Mouse (Mus musculus): ENCODE data around the gene Loxl4.

DNA sequence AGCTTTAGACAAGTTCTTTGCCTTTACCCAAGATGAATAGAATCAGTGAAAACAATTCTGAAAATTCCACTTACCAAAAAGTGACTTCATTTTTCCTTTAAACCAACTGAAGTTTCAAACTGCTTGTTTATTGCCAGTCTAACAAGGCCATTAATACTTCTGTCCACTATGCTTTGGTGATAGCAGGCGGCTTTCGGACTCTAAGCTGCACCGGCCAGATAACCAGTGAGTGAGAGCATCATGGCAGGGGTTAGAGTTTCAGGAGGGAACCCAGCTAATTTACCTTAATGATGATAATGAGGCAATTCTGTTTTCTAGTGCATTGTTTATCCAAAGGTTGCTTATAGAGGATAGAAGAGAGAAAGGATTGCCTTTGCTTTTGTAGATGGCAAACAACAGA lies 28.4 kb downstream of the Loxl4 start:
- TF ChIP-seq POLR2A (IDR thresholded peaks at IDR 0.05; ENCODE audit: control insufficient read depth in 1 of 2, insufficient read depth in 1 of 2, low read depth in 1 of 2, low read length in 2 of 2, poor library complexity in 1 of 2) (no peak), EP300 (IDR thresholded peaks at IDR 0.05; ENCODE audit: low read depth in 1 of 2, low read length in 2 of 2) (no peak), CTCF (IDR thresholded peaks at IDR 0.05 in 2 of 3, conservative IDR thresholded peaks at IDR 0.05 in 1 of 3; ENCODE audit: control insufficient read depth in 1 of 3, insufficient read depth in 1 of 3, low read depth in 2 of 3, low read length in 3 of 3, poor library complexity in 1 of 3, severe bottlenecking in 1 of 3) (no peak), GATA1 (IDR thresholded peaks at IDR 0.05; ENCODE audit: low read depth, low read length) (no peak), ETS1 (IDR thresholded peaks at IDR 0.05; ENCODE audit: low read depth, low read length) (no peak), SMC3 (IDR thresholded peaks at IDR 0.05; ENCODE audit: low read depth, low read length) (no peak), MEF2A (IDR thresholded peaks at IDR 0.05; ENCODE audit: extremely low read depth, insufficient replicate concordance, low read depth, low read length, poor library complexity, severe bottlenecking) (no peak), MAX (IDR thresholded peaks at IDR 0.05; ENCODE audit: low read length) (no peak), TCF12 (IDR thresholded peaks at IDR 0.05; ENCODE audit: low read depth, low read length) (no peak), RAD21 (IDR thresholded peaks at IDR 0.05; ENCODE audit: low read depth, low read length) (no peak), E2F4 (IDR thresholded peaks at IDR 0.05; ENCODE audit: borderline replicate concordance, low read depth, low read length) (no peak), MXI1 (IDR thresholded peaks at IDR 0.05; ENCODE audit: low read depth, low read length) (no peak), MAFK (IDR thresholded peaks at IDR 0.05; ENCODE audit: borderline replicate concordance, low read depth, low read length) (no peak), ZMIZ1 (IDR thresholded peaks at IDR 0.05; ENCODE audit: low read depth, low read length) (no peak)

All from MEL (cell line).